Mouse (Mus musculus) cerebellum, postnatal 4 days (tissue): ENCODE results near the gene Tmem30b.

Experiments
- DNase-seq, 2 experiments: peaks; one replicate each; pipeline ENCODE4 v3.0.0; 2022; ENCODE audit warnings: low spot score in 2 of 2, mixed read lengths in 1 of 2

The Tmem30b gene

DNA sequence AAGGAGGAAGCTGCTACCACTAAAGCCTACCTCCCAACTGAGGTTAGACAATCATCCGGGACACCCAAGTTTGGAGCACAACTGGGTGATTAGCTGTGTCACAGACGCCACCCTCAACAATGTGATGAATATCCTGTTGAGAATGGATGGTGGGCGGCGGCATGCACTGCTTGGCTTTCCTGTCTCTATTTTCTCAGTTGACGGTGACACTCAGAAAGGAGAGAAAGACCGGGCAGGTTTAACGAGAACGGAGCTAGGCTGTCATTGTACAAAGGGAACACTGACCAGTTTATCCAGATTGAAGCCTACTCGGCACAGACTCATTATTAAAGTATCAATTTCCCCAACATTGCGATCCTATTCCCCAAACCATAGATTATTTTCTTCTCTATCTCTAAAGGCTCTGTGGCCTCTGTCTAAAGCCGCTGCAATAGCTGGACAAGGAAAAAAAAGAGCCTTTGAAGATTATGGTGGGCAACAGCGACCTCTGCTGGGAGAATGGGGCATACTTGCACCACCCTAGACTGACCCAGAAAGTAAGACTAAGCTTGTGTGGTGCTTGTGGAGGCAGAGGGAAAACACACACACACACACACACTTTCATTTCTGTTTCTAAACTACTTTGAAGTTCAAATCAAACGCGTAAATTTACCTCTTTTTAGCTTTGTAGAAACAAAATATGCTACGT lies 29.0 kb downstream of the Tmem30b start:
- peak; percentile 79 to 82 for DNase-seq

DNA sequence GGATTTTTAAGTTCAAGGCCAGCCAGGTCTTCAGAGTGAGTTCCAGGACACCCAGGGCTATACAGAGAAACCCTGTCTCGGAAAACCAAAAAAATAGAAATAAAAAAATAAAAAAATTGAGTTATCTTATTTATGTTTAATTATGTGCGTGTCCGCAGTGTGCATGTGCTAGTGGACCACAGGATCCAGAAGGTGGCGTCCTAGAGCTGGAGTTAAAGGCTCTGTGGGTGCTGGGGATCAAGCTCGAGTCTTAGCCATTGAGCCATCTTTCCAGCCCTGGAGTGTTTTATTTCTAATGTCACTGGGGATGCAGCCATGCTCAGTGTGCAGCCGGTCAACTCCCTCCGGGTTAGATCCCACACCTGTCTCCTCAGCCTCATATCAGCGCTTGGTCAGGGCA lies 29.7 kb downstream of the Tmem30b start:
- DNase-seq = no peak

DNA sequence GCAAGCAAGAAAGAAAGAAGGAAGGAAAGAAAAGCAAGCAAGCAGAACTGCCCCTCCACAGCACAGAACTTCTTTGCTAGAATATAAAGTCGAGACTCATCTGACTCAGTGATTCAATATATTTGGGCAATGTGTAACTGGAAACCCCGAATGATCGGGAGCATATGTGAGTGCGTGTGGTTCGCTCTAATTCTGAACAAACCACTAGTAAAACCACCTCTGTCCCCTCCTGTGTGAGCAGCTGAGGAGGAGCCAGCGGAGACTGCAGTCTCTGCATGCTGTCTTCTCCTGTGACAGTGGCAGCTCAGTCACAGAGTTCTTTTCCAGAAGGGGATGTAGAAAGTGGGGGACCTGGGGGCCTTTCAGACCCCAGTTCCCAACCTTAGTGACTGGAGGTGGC lies 31.5 kb downstream of the Tmem30b start:
- no peak for DNase-seq

DNA sequence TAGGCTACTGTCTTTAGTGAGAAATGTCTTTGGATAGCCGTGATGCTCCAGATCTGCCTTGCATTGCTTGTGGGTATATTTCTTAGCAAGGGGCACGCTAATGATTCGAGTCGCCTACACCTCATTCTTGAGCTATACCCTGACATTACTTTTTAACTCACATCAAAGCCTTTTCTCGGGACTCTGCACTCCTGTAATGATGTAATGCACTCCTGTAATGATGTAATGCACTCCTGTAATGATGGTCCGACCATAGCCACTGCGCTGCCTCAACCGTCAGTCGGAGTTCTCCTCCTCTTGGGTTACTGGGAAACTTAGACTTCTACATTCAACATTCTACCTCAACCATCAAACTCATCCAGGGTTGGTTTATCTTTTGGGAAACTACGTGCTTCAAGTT lies 32.2 kb downstream of the Tmem30b start:
- no peak for DNase-seq

DNA sequence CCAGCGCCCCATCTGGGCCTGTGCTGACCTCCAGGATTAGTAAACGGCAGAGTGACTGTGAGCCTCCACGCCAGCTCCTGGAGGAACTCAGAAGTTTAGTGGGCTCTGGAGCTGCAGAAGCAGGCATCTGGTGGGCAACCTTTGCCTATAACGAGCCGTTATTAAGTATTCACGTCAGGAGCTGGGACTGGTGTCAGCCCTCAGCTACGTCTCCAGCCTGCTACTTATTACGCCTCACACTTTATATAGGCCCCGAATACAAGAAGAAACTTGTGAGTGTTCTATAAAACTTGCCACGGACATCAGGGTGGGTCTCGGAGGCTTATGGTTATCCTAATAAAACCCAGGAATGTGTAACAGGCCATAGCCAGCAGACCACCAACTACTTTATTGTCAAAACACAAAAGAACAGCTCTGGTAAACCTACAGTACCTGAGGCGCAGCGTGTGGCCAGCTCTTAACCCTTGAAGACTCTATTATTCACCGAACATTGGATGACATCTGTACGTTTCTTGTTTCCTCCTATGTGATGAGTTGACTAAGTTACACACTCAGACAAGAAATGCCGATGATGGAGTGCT lies 34.6 kb downstream of the Tmem30b start:
- DNase-seq = no peak

DNA sequence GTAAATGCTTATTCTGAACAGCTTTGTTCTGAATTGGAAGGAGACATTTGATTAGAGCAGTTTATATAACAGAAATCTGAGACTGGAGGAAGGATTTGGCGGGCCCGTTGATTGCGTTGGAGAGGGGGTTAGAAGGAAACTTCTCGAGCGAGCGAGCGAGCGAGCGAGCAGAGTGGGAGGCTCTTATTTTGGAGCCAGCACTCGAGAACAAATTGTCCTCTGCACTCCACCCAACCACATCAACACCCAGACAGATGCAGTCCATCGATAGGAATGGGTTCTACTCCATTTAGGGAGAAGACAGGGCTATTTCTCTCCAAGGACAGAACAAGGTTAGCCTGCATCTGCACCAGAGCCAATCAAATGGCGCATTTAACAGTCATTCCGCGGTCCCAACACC lies 39.1 kb downstream of the Tmem30b start:
- no peak for DNase-seq

DNA sequence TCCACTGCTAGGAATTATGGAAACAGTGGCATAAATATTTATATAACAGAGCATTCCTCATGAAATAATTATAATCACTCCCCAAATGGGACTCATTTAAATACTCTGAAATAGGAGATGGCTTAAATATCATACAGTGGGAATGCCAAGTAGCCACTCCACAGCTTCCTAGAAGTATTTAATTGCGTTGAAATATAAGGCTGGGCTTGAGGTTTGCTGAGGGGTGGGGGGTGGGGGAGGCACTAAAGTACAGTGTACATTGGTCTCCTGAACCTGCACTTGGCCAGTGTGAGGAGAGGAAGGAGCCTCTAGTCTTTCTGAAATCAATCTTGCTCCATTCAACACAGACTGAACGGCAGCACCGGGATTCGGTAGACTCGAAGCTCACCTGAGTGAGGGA lies 39.5 kb downstream of the Tmem30b start:
- no peak for DNase-seq

DNA sequence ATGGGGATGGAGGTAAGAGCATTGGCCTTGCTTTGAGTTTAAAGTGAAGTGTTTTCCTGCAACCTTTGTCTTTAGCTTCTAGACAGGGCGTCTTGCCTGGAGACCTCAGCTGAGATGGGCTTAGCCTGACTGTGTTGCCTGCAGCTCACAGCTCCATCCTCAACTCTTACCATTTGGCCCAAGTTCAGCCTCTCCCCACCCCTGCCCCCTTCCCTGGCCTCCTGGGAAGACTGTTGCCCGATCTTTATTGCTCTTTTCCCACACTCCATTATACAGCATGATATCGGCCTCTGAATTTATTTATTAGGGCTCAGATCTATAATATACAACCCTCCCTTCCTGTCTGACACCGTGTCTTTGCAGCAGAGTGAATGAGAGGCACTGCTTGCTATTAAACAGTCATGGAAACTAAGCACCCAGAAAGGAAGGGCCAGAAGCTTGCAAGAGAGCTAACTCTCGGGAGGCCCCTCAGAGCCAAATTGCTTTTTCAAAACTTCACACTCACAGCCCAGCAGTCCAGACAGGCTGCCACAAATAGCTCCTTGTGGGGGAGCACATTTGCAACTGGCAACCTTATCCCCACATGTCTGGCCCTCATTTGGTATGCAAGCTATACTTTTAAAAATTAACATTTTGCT lies 45.4 kb downstream of the Tmem30b start:
- DNase-seq = no peak

DNA sequence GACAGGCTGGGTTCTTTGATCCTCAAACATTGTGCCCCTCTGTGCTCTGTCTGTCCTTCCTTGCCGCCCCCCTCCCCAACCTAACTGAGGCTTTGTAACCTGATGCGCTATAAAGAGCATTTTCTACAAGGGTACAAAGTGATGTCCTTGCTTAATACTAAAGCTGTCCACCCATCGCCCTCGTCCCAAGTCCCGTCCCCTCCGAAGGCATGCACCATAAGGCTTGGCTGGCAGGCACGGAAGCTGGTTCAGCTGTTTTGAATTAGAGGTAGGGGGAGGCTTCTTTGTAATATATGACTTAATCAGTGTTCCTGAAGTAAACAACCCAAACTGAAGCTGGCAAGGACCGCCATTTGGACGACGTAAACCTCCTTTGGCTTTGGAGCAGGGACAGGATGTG lies 51.0 kb downstream of the Tmem30b start:
- no peak for DNase-seq

DNA sequence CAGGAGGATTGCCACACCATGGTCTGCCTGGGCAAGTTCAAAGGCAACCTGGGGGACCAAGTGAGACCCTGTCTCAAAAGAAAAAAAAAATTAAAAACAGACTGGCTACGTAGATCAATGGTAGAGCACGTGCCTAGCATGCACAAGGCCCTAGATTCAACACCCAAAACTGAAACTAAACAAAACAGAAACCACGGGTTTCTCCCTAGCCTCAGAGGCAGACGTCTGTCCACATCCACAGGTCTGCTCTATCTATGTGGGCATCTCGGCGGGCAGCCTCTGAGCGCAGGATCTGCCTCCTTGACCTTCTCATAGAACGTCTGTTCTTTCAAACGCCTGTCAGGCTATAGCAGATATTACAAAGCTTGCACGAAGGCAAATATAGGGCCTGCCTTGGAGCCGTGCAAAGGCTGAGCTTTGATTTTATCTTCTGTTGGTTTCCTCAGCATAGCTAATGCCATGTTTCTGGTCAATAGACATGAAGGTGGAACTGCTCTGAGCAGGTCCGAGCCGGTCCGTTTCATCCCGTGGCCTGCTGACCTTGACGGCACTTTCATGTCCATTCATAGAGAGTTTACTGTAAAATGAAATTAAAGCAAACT lies 52.2 kb downstream of the Tmem30b start:
- no peak for DNase-seq
